Mouse (Mus musculus) megakaryocyte progenitor cell, adult 5-6 weeks (primary cell): ENCODE results near the gene Prl3d1. TPM values are rescaled to one million over a fixed set of nuclear protein-coding genes. Genes with fewer than 3 reads are reported as not detected.
"Not testable (repeated sequence)": the region's sequence is repeated elsewhere in the genome, so short reads cannot be mapped to it uniquely, and the experiment has no call there.

Experiments used
- ATAC-seq: replicated peaks from 2 replicates; pipeline ENCODE4 v1.8.0; 2016; ENCODE audit warnings: mild to moderate bottlenecking, moderate TSS enrichment, inconsistent platforms; ENCODE audit not compliant: poor library complexity
- total RNA-seq, 2 experiments: library from RNA; stranded (forward) in 1 of 2; stranded (reverse) in 1 of 2; fragments of 157-497, 149-512 nt in 1 of 2; fragments of 200-1000 nt in 1 of 2; gene quantifications; 2 replicates each; pipeline versions ENCODE4 v1.2.3 to v1.2.4; 2015 to 2017

Prl3d1 gene
- total RNA-seq (2015) (not detected in 2 replicates), total RNA-seq (2017) (not detected in 2 replicates)

GRCm38 (mm10) chr13:27093890-27094289 is at the start of gene Prl3d1:
Prl3d1 (plus strand) TSS chr13:27094190.
- ATAC-seq = not testable (repeated sequence)

DNA sequence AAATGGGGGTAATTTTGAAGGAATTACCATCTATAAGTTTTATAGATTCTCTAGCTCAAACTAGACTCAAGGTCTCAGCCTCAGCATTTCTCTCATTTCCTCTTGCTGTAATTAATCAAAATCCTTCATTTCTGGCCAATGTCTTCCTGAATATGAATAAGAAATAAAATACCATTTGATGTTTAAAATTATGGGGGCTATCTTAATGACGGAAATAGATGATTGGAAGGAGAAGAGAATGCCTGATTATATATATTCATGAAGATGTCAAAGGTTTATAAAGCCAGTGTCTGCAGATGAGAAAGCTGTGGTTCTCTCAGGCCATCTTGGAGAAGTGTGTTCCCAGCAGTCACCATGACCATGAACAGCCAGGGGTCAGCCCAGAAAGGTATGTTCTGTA is 36.7 kb upstream of the Prl3d1 start, which contains the start of gene Prl:
TSS of gene Prl (plus strand) at position 301 of the 400 bp plus-strand sequence.
- ATAC-seq = no peak

GRCm38 (mm10) chr13:27059177-27059576 is 34.8 kb upstream of the Prl3d1 start:
- no peak for ATAC-seq

DNA sequence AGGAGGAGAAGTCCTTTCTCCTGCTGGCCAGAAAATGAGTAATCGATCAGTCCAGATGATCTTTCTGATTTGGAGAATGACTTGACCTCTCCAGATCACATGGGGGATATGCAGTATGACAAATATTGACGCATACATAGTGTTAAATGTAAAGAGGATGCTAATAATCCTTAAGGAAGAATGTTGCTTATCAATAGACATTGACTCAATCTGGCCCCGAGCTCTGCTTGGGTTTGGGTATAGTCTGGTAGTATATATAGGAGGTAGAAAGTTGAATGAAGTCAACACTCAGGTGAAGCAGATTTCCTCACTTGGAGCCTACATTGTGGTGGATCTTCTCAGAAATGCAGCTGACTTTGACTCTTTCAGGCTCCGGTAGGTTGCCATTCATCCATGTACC is 27.4 kb downstream of the Prl3d1 start, which contains the start of gene Prl3d2:
TSS of gene Prl3d2 (plus strand) at position 301 of the 400 bp plus-strand sequence.
- not testable (repeated sequence) for ATAC-seq

DNA sequence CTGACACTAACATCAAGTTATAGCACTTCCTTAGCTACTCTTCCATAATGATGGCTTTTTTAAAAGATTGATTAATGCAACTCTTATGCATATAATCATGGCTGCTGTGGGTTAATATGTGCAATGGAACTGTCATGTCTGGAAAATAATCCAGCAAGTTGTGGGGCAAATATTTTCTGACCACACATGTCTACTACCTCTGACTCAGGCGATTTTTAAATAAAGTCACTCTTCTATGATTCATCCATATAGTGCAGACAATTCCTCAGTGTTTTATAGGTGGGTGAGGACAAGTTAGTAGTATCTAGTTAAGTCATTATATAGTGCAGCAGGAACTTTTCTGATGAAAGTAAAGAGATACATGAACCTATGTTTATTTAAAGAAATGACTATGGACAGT is 54.3 kb downstream of the Prl3d1 start:
- ATAC-seq = no peak

Other genes with a start within 250 kb of the Prl3d1 start
- gene Prl, start 36.6 kb upstream of the Prl3d1 start, total RNA-seq (2015) = not detected in 2 replicates
- gene Prl, start 36.6 kb upstream of the Prl3d1 start, total RNA-seq (2017) = not detected in 2 replicates
- not detected in 2 replicates for gene Prl3d2, start 27.5 kb downstream of the Prl3d1 start, total RNA-seq (2015)
- gene Prl3d2, start 27.5 kb downstream of the Prl3d1 start, total RNA-seq (2017) = not detected in 2 replicates
- not detected in 2 replicates for gene Prl3d3, start 62.6 kb downstream of the Prl3d1 start, total RNA-seq (2015)
- not detected in 2 replicates for gene Prl3d3, start 62.6 kb downstream of the Prl3d1 start, total RNA-seq (2017)
- gene Prl3c1, start 102.5 kb downstream of the Prl3d1 start, total RNA-seq (2015) = not detected in 2 replicates
- not detected in 2 replicates for gene Prl3c1, start 102.5 kb downstream of the Prl3d1 start, total RNA-seq (2017)
- not detected in 2 replicates for gene Prl3b1, start 147.7 kb downstream of the Prl3d1 start, total RNA-seq (2015)
- gene Prl3b1, start 147.7 kb downstream of the Prl3d1 start, total RNA-seq (2017) = not detected in 2 replicates
- gene Prl3a1, start 165.2 kb downstream of the Prl3d1 start, total RNA-seq (2015) = not detected in 2 replicates
- not detected in 2 replicates for gene Prl3a1, start 165.2 kb downstream of the Prl3d1 start, total RNA-seq (2017)
- not detected in 2 replicates for gene Prl6a1, start 218.4 kb downstream of the Prl3d1 start, total RNA-seq (2015)
- gene Prl6a1, start 218.4 kb downstream of the Prl3d1 start, total RNA-seq (2017) = not detected in 2 replicates